Mouse (Mus musculus) lung, adult 2 months (tissue): ENCODE data around the gene Casc3.

Experiments
- CTCF ChIP-seq: fragments of 200-500 bp; IDR thresholded peaks from 2 replicates; pipeline ENCODE4 v1.5.1; 2011; ENCODE audit warnings: mild to moderate bottlenecking, low read length, control low read depth; ENCODE audit not compliant: insufficient read depth
- POLR2A ChIP-seq: fragments of 200-500 bp; IDR thresholded peaks from 2 replicates; pipeline ENCODE4 v1.6.1; 2011; ENCODE audit warnings: low read depth, mild to moderate bottlenecking, control low read depth, low read length, borderline replicate concordance; ENCODE audit errors: extremely low read depth

GRCm38 (mm10) chr11:98772667-98773171, 32.0 kb upstream of the Casc3 start:
- TF ChIP-seq CTCF (0 out of 2 replicates have a peak, but pooled peaks have one; percentile 1), POLR2A (peak; percentile 82; the same call in 1 of the 2 replicates)
